Mouse (Mus musculus): ENCODE measurements around the gene A030005K14Rik.

A030005K14Rik gene

GRCm38 (mm10) chr1:83059278-83059677, at the start of gene A030005K14Rik:
Gene A030005K14Rik, minus strand, starts transcription at chr1:83059378.
- no peak for DNase-seq (ENCODE audit: low spot score)

- DNase-seq (ENCODE audit: low spot score) = no peak
Observed at GRCm38 (mm10) chr1:83107410-83107978, 48.3 kb upstream of the A030005K14Rik start.

- no peak for DNase-seq (ENCODE audit: low spot score)
Observed at GRCm38 (mm10) chr1:83105464-83105863, 46.3 kb upstream of the A030005K14Rik start.

- no peak for DNase-seq (ENCODE audit: low spot score)
Observed at GRCm38 (mm10) chr1:83101891-83102290, 42.7 kb upstream of the A030005K14Rik start.

GRCm38 (mm10) chr1:83099580-83100137, 40.5 kb upstream of the A030005K14Rik start:
- DNase-seq (ENCODE audit: low spot score) = no peak

- DNase-seq (ENCODE audit: low spot score) = no peak
Observed at GRCm38 (mm10) chr1:83099160-83099559, 40.0 kb upstream of the A030005K14Rik start.

- no peak for DNase-seq (ENCODE audit: low spot score)
Observed at GRCm38 (mm10) chr1:83096935-83097334, 37.8 kb upstream of the A030005K14Rik start.

- no peak for DNase-seq (ENCODE audit: low spot score)
Observed at GRCm38 (mm10) chr1:83091268-83091667, 32.1 kb upstream of the A030005K14Rik start.

- DNase-seq (ENCODE audit: low spot score) = no peak
Observed at GRCm38 (mm10) chr1:83084790-83085189, 25.6 kb upstream of the A030005K14Rik start.

- no peak for DNase-seq (ENCODE audit: low spot score)
Observed at GRCm38 (mm10) chr1:83077016-83077415, 17.8 kb upstream of the A030005K14Rik start.

- DNase-seq (ENCODE audit: low spot score) = peak; percentile 12
Observed at GRCm38 (mm10) chr1:83076190-83076917, 17.2 kb upstream of the A030005K14Rik start.

- DNase-seq (ENCODE audit: low spot score) = no peak
Observed at GRCm38 (mm10) chr1:83075526-83076189, 16.5 kb upstream of the A030005K14Rik start.

- no peak for DNase-seq (ENCODE audit: low spot score)
Observed at GRCm38 (mm10) chr1:83067205-83067604, 8.0 kb upstream of the A030005K14Rik start.

GRCm38 (mm10) chr1:83066577-83066976, 7.4 kb upstream of the A030005K14Rik start:
- DNase-seq (ENCODE audit: low spot score) = no peak

- no peak for DNase-seq (ENCODE audit: low spot score)
Observed at GRCm38 (mm10) chr1:83064851-83065250, 5.7 kb upstream of the A030005K14Rik start.

- no peak for DNase-seq (ENCODE audit: low spot score)
Observed at GRCm38 (mm10) chr1:83060643-83061042, 1.5 kb upstream of the A030005K14Rik start, which contains the start of gene Krtap28-13. Gene Krtap28-13, plus strand, starts transcription at chr1:83060930.

GRCm38 (mm10) chr1:83058481-83058880, 697 bp downstream of the A030005K14Rik start:
- no peak for DNase-seq (ENCODE audit: low spot score)

- DNase-seq (ENCODE audit: low spot score) = no peak
Observed at GRCm38 (mm10) chr1:83044882-83045427, 14.2 kb downstream of the A030005K14Rik start, which contains the start of gene Gm47969. Gene Gm47969, plus strand, starts transcription at chr1:83044932.

- DNase-seq (ENCODE audit: low spot score) = no peak
Observed at GRCm38 (mm10) chr1:83042380-83042779, 16.8 kb downstream of the A030005K14Rik start, which contains the start of gene Krtap28-10. Gene Krtap28-10, minus strand, starts transcription at chr1:83042480.

- DNase-seq (ENCODE audit: low spot score) = no peak
Observed at GRCm38 (mm10) chr1:83039080-83039479, 20.1 kb downstream of the A030005K14Rik start.

- no peak for DNase-seq (ENCODE audit: low spot score)
Observed at GRCm38 (mm10) chr1:83038109-83038672, 21.0 kb downstream of the A030005K14Rik start, which contains the start of gene Slc19a3. Gene Slc19a3, minus strand, starts transcription at chr1:83038448.
